Mouse (Mus musculus): ENCODE data around the gene Aff3. TPM values are rescaled to one million over a fixed set of nuclear protein-coding genes. Genes with fewer than 3 reads are reported as not detected.

Aff3 gene
- polyA plus RNA-seq, 2 experiments = 0.18 to 0.22 TPM

DNA sequence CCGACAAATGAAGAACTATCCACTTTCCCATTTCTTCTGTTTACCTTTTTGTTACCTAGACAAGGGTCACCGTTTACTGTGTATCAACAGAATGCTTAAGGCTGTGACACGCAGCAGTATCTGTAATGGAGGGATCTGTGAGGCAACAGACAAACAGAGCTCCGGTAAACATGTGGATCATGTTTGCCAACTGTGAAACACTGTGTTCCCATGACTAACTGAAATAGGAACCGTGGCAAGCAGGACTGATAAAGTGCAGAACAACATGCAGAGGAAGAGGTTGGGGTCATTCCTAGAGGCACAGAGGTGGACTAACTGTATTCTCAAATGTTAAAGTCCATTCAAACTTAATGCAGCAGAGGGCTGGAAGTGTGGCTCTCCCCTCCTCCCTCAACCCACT lies 138.2 kb downstream of the Aff3 start:
- H3K27ac ChIP-seq = no peak overlapping the region
- TF ChIP-seq EP300 (IDR thresholded peaks at IDR 0.05; ENCODE audit: low read depth) = no peak
- no peak for TF ChIP-seq CTCF (IDR thresholded peaks at IDR 0.05; ENCODE audit: low read depth)
- no peak overlapping the region for H3K9ac ChIP-seq (replicated peaks)
- no peak for ATAC-seq (ENCODE audit: insufficient read depth)
- no peaks in the 10 kb centered on the region for H3K9me3 ChIP-seq (ENCODE audit: control insufficient read depth, low read length)
- H3K4me1 ChIP-seq (replicated peaks; ENCODE audit: control insufficient read depth in 2 of 2, insufficient read depth in 2 of 2, low read length in 1 of 2) = no peaks in the 10 kb centered on the region; a peak in 1 of 4 replicates
- H3K36me3 ChIP-seq (replicated peaks; ENCODE audit: control insufficient read depth, insufficient read depth, low read depth) = no peaks in the 10 kb centered on the region
- no peaks in the 10 kb centered on the region for H3K27me3 ChIP-seq (ENCODE audit: control insufficient read depth, insufficient read depth, low read length)
- DNase-seq (ENCODE audit: low read depth in 3 of 3, low spot score in 3 of 3) = no peak
- H3K4me3 ChIP-seq (ENCODE audit: insufficient read depth in 1 of 2, low read depth in 2 of 2, low read length in 2 of 2) = no peak overlapping the region
- H3K4me2 ChIP-seq (ENCODE audit: low read depth) = no peak overlapping the region
- 57% methylated on average over 5 of the region's 5 CpGs for WGBS (ENCODE audit: insufficient replicate concordance)

DNA sequence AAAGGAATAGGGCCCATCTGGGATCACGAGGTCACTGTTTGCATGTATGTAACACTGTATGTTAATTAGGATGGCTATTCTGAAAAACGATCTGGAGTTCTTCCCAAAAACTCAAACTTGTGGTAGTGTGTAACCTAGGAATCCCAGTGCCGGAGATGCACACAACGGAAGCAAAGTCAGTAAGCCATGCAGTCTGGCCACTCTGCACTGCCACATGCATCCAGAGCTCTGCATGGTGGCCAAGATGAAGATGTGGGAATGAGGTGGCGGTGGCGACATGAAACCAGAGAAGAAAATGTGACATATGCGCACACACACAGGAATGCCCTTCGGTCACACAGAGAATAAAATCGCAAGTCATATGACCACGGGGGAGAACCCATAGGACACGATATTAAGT lies 143.1 kb downstream of the Aff3 start:
- Histone ChIP-seq H3K4me1 (replicated peaks; ENCODE audit: control insufficient read depth in 2 of 2, insufficient read depth in 2 of 2, low read length in 1 of 2) (no peaks in the 10 kb centered on the region), H3K4me3 (ENCODE audit: insufficient read depth in 1 of 2, low read depth in 2 of 2, low read length in 2 of 2) (no peak overlapping the region), H3K36me3 (replicated peaks; ENCODE audit: control insufficient read depth, insufficient read depth, low read depth) (no peaks in the 10 kb centered on the region), H3K27me3 (ENCODE audit: control insufficient read depth, insufficient read depth, low read length) (no peaks in the 10 kb centered on the region), H3K9me3 (ENCODE audit: control insufficient read depth, low read length) (no peaks in the 10 kb centered on the region), H3K9ac (replicated peaks) (no peak overlapping the region), H3K27ac (no peak overlapping the region), H3K4me2 (ENCODE audit: low read depth) (no peak overlapping the region)
- ATAC-seq (ENCODE audit: insufficient read depth) = no peak
- TF ChIP-seq EP300 (IDR thresholded peaks at IDR 0.05; ENCODE audit: low read depth) (no peak), CTCF (IDR thresholded peaks at IDR 0.05; ENCODE audit: low read depth) (no peak)
- no peak for DNase-seq (ENCODE audit: low read depth in 3 of 3, low spot score in 3 of 3)
- 77% methylated on average over 11 of the region's 11 CpGs for WGBS (ENCODE audit: insufficient replicate concordance)

DNA sequence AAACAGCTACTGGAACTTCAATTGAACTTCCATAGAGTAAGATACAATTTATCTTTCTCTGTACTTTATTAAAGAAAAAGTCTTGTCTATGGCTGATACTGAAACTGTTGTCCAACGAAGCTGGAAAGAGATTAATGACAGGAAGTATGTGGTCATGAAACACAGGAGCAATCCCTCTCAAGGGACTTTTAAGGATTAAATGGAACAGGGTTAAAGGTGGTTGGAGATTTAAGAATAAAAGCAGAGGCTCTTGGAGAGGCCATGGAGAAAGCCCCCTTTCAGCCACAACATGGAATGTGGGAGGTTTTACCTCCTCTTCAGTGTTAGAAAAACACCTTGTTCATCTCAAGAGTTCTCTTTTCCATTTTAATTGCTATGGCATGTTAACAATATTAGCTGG lies 148.5 kb downstream of the Aff3 start:
- no peak overlapping the region for H3K27ac ChIP-seq
- H3K27me3 ChIP-seq (ENCODE audit: control insufficient read depth, insufficient read depth, low read length) = no peaks in the 10 kb centered on the region
- DNase-seq (ENCODE audit: low read depth in 3 of 3, low spot score in 3 of 3) = no peak
- H3K9me3 ChIP-seq (ENCODE audit: control insufficient read depth, low read length) = no peaks in the 10 kb centered on the region
- no peak overlapping the region for H3K4me3 ChIP-seq (ENCODE audit: insufficient read depth in 1 of 2, low read depth in 2 of 2, low read length in 2 of 2)
- WGBS (ENCODE audit: insufficient replicate concordance) = 17% methylated on average over 1 of the region's 1 CpGs
- H3K4me1 ChIP-seq (replicated peaks; ENCODE audit: control insufficient read depth in 2 of 2, insufficient read depth in 2 of 2, low read length in 1 of 2) = no peaks in the 10 kb centered on the region
- H3K4me2 ChIP-seq (ENCODE audit: low read depth) = no peak overlapping the region
- ATAC-seq (ENCODE audit: insufficient read depth) = no peak
- H3K9ac ChIP-seq (replicated peaks) = no peak overlapping the region
- TF ChIP-seq CTCF (IDR thresholded peaks at IDR 0.05; ENCODE audit: low read depth) (no peak), EP300 (IDR thresholded peaks at IDR 0.05; ENCODE audit: low read depth) (no peak)
- H3K36me3 ChIP-seq (replicated peaks; ENCODE audit: control insufficient read depth, insufficient read depth, low read depth) = no peaks in the 10 kb centered on the region

GRCm38 (mm10) chr1:38514634-38515011 lies 150.1 kb downstream of the Aff3 start:
- ATAC-seq (ENCODE audit: insufficient read depth) = no peak
- Histone ChIP-seq H3K36me3 (replicated peaks; ENCODE audit: control insufficient read depth, insufficient read depth, low read depth) (no peaks in the 10 kb centered on the region), H3K9me3 (ENCODE audit: control insufficient read depth, low read length) (no peaks in the 10 kb centered on the region), H3K4me1 (replicated peaks; ENCODE audit: control insufficient read depth in 2 of 2, insufficient read depth in 2 of 2, low read length in 1 of 2) (no peaks in the 10 kb centered on the region), H3K4me3 (ENCODE audit: insufficient read depth in 1 of 2, low read depth in 2 of 2, low read length in 2 of 2) (no peak overlapping the region), H3K9ac (replicated peaks) (no peak overlapping the region), H3K4me2 (ENCODE audit: low read depth) (no peak overlapping the region), H3K27ac (no peak overlapping the region), H3K27me3 (ENCODE audit: control insufficient read depth, insufficient read depth, low read length) (no peaks in the 10 kb centered on the region)
- WGBS (ENCODE audit: insufficient replicate concordance) = 64% methylated on average over 4 of the region's 4 CpGs
- TF ChIP-seq EP300 (IDR thresholded peaks at IDR 0.05; ENCODE audit: low read depth) (no peak), CTCF (IDR thresholded peaks at IDR 0.05; ENCODE audit: low read depth) (no peak)
- DNase-seq (ENCODE audit: low read depth in 3 of 3, low spot score in 3 of 3) = no peak

GRCm38 (mm10) chr1:38513970-38514633 lies 150.7 kb downstream of the Aff3 start:
- no peak overlapping the region for H3K27ac ChIP-seq
- H3K9me3 ChIP-seq (ENCODE audit: control insufficient read depth, low read length) = no peaks in the 10 kb centered on the region
- H3K4me2 ChIP-seq (ENCODE audit: low read depth) = no peak overlapping the region
- WGBS (ENCODE audit: insufficient replicate concordance) = 66% methylated on average over 12 of the region's 12 CpGs
- DNase-seq (ENCODE audit: low read depth in 3 of 3, low spot score in 3 of 3) (no peak), ATAC-seq (ENCODE audit: insufficient read depth) (no peak)
- H3K36me3 ChIP-seq (replicated peaks; ENCODE audit: control insufficient read depth, insufficient read depth, low read depth) = no peaks in the 10 kb centered on the region
- H3K27me3 ChIP-seq (ENCODE audit: control insufficient read depth, insufficient read depth, low read length) = no peaks in the 10 kb centered on the region
- no peaks in the 10 kb centered on the region for H3K4me1 ChIP-seq (replicated peaks; ENCODE audit: control insufficient read depth in 2 of 2, insufficient read depth in 2 of 2, low read length in 1 of 2)
- TF ChIP-seq EP300 (IDR thresholded peaks at IDR 0.05; ENCODE audit: low read depth) = no peak
- no peak for TF ChIP-seq CTCF (IDR thresholded peaks at IDR 0.05; ENCODE audit: low read depth)
- H3K4me3 ChIP-seq (ENCODE audit: insufficient read depth in 1 of 2, low read depth in 2 of 2, low read length in 2 of 2) = no peak overlapping the region
- H3K9ac ChIP-seq (replicated peaks) = no peak overlapping the region
